Mouse (Mus musculus) lung, embryonic 15.5 days (tissue): ENCODE measurements at regions not wholly inside any gene's neighbourhood (a gene's known extent, or its start where the extent isn't known, plus 50 kb on each side); places are given as distances from the start of the nearest gene placed in this dataset.
A peak's percentile ranks its signal among the peaks of the same experiment; 100 is the strongest.

Experiments
- ATAC-seq: fragments of 200-750 bp; cut with Nextera tagmentation; 2 replicates; pipeline ENCODE4 v1.8.0; 2017; ENCODE audit warnings: moderate number of reproducible peaks, borderline replicate concordance; ENCODE audit not compliant: low FRiP score, low TSS enrichment; ENCODE audit errors: extremely low read depth
- H3K27ac ChIP-seq: fragments of 300-500 bp; sonication (generic); 2 replicates; pipeline ENCODE4 v1.5.1; 2015; ENCODE audit warnings: moderate library complexity, mild to moderate bottlenecking, inconsistent platforms
- H3K27me3 ChIP-seq: fragments of 300-500 bp; sonication (generic); 2 replicates; pipeline ENCODE4 v1.6.1; 2015; ENCODE audit warnings: inconsistent platforms
- H3K36me3 ChIP-seq: fragments of 300-500 bp; sonication (generic); 2 replicates; pipeline ENCODE4 v1.6.1; 2015; ENCODE audit warnings: inconsistent platforms
- H3K4me1 ChIP-seq: fragments of 300-500 bp; sonication (generic); 2 replicates; pipeline ENCODE4 v1.6.1; 2015; ENCODE audit warnings: inconsistent platforms
- H3K4me2 ChIP-seq: fragments of 300-500 bp; sonication (generic); 2 replicates; pipeline ENCODE4 v1.6.1; 2015; ENCODE audit warnings: inconsistent platforms, mild to moderate bottlenecking, moderate library complexity
- H3K4me3 ChIP-seq: fragments of 300-500 bp; sonication (generic); 2 replicates; pipeline ENCODE4 v1.5.1; 2015; ENCODE audit warnings: mild to moderate bottlenecking, inconsistent platforms
- H3K9ac ChIP-seq: fragments of 300-500 bp; sonication (generic); 2 replicates; pipeline ENCODE4 v1.6.1; 2015; ENCODE audit warnings: inconsistent platforms
- H3K9me3 ChIP-seq: fragments of 300-500 bp; sonication (generic); 2 replicates; pipeline ENCODE4 v1.6.1; 2016; ENCODE audit warnings: inconsistent platforms
- WGBS: fragments of 180-500 bp; shearing (Covaris S2); methylation state at CpG from one replicate; pipeline ENCODE4 v1.1.7; 2015; 5-methylcytosine and 5-hydroxymethylcytosine counted together

DNA sequence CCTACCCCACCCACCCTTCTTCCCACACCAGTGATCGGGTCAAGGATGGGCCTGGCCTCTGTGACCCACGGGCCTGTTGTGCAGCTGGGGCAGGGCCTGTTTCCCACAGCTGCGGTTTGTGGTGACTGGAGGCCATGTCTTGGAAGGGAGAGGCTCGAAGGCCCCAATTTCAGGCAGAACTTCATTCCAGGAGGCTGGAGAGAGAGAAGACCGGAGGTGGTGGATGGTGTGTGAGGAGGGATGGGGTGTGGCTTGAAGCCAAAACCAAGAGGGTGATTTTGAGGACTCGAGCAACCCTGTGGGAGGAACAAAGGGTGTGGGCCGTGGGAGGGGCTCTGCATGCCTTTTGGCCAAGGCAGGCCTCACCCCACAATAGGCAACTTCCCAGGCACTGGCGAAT, 86.5 kb upstream of the Hes1 start:
- WGBS = 32% methylated on average over 8 of the region's 8 CpGs
- H3K4me2 ChIP-seq = no peak overlapping the region
- no peak overlapping the region for H3K9ac ChIP-seq
- peak overlapping the region; percentile 52 for H3K27ac ChIP-seq
- peak; percentile 72 for ATAC-seq
- H3K36me3 ChIP-seq = no peaks in the 10 kb centered on the region
- H3K27me3 ChIP-seq = no peaks in the 10 kb centered on the region
- peaks cover 40% of the 10 kb centered on the region for H3K4me1 ChIP-seq
- H3K4me3 ChIP-seq = no peak overlapping the region
- H3K9me3 ChIP-seq = no peaks in the 10 kb centered on the region

DNA sequence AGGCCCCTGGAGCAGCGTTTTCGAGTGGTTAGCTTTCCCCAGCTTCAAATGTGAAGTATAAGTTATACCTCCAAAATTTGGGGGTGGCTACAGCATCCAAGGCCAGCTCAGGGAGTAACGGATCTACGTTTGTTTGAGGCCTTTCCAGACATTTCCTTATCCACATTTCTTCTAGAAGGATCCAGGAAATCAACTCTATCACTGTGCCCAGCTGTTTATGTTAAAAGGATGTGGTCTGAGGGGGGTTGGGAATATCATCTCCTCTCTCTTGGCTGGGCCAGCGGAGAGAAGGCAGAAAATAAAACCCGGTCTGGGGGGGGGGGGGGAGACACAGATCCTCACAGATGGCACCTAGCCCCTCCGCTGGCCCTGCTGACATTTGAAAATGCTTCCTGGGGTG, 85.1 kb upstream of the Hes1 start:
- WGBS = 45% methylated on average over 7 of the region's 7 CpGs

GRCm38 (mm10) chr16:29981543-29981942, 82.6 kb upstream of the Hes1 start:
- 84% methylated on average over 7 of the region's 7 CpGs for WGBS
- no peak overlapping the region for H3K27ac ChIP-seq
- no peaks in the 10 kb centered on the region for H3K36me3 ChIP-seq
- no peak overlapping the region for H3K9ac ChIP-seq
- ATAC-seq = no peak
- no peaks in the 10 kb centered on the region for H3K27me3 ChIP-seq
- no peak overlapping the region for H3K4me2 ChIP-seq
- H3K4me1 ChIP-seq = peaks cover 26% of the 10 kb centered on the region
- H3K9me3 ChIP-seq = no peaks in the 10 kb centered on the region
- H3K4me3 ChIP-seq = no peak overlapping the region

More for the DNA sequence above, 85.1 kb upstream of the Hes1 start:
- no peak for ATAC-seq
- Histone ChIP-seq H3K4me2 (peak overlapping the region; percentile 10), H3K9ac (no peak overlapping the region), H3K27ac (peak overlapping the region; percentile 41; the same call in 1 of the 2 replicates), H3K36me3 (no peaks in the 10 kb centered on the region), H3K27me3 (no peaks in the 10 kb centered on the region), H3K4me3 (no peak overlapping the region), H3K9me3 (no peaks in the 10 kb centered on the region), H3K4me1 (peaks cover 26% of the 10 kb centered on the region)

- Histone ChIP-seq H3K4me1 (peaks cover 24% of the 10 kb centered on the region), H3K36me3 (no peaks in the 10 kb centered on the region), H3K27me3 (no peaks in the 10 kb centered on the region), H3K27ac (no peak overlapping the region), H3K9ac (no peak overlapping the region), H3K4me3 (no peak overlapping the region), H3K9me3 (no peaks in the 10 kb centered on the region), H3K4me2 (no peak overlapping the region)
- WGBS = 80% methylated on average over 8 of the region's 8 CpGs
- ATAC-seq = no peak
Measured at GRCm38 (mm10) chr16:29982224-29982785, 81.9 kb upstream of the Hes1 start.

DNA sequence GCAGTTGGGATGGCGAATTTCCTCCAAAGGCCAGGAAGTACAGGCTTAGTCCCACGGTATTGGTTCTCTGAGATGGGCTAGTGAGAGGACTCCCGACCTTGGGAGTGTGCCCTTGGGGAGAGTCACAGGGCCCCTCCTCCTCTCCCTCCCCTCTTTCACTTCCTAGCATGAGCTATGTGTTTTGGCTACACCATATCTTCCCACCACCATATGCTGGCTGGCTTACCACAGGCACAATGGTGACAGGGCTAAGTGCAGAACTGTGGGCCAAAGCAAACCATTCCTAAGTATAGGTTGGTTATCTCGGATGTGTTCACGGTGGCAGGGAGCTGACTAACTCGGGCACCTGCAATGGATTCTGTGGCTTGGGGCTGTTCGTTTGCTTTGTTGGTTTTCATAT, 81.0 kb upstream of the Hes1 start:
- no peaks in the 10 kb centered on the region for H3K36me3 ChIP-seq
- H3K27me3 ChIP-seq = no peaks in the 10 kb centered on the region
- no peaks in the 10 kb centered on the region for H3K9me3 ChIP-seq
- H3K4me3 ChIP-seq = no peak overlapping the region
- H3K4me1 ChIP-seq = peaks cover 16% of the 10 kb centered on the region
- 68% methylated on average over 7 of the region's 7 CpGs for WGBS
- H3K27ac ChIP-seq = no peak overlapping the region
- H3K9ac ChIP-seq = no peak overlapping the region
- ATAC-seq = no peak
- no peak overlapping the region for H3K4me2 ChIP-seq

- ATAC-seq = no peak
- Histone ChIP-seq H3K36me3 (no peaks in the 10 kb centered on the region), H3K27ac (no peak overlapping the region), H3K4me1 (no peaks in the 10 kb centered on the region), H3K4me3 (no peak overlapping the region), H3K9me3 (no peaks in the 10 kb centered on the region), H3K4me2 (no peak overlapping the region), H3K27me3 (no peaks in the 10 kb centered on the region), H3K9ac (no peak overlapping the region)
- WGBS = 81% methylated on average over 11 of the region's 11 CpGs
Measured at GRCm38 (mm10) chr16:29985126-29985931, 78.9 kb upstream of the Hes1 start.

GRCm38 (mm10) chr16:29987595-29987994, 76.6 kb upstream of the Hes1 start:
- ATAC-seq = no peak

GRCm38 (mm10) chr16:29987999-29988398, 76.2 kb upstream of the Hes1 start:
- WGBS = 88% methylated on average over 6 of the region's 6 CpGs
- H3K36me3 ChIP-seq = no peaks in the 10 kb centered on the region
- no peak overlapping the region for H3K27ac ChIP-seq
- no peak overlapping the region for H3K4me3 ChIP-seq
- no peak overlapping the region for H3K9ac ChIP-seq
- H3K4me2 ChIP-seq = no peak overlapping the region
- H3K4me1 ChIP-seq = no peaks in the 10 kb centered on the region; the same call in 1 of the 2 replicates
- no peak for ATAC-seq
- no peaks in the 10 kb centered on the region for H3K27me3 ChIP-seq
- H3K9me3 ChIP-seq = no peaks in the 10 kb centered on the region

More at GRCm38 (mm10) chr16:29987595-29987994, 76.6 kb upstream of the Hes1 start:
- Histone ChIP-seq H3K4me2 (no peak overlapping the region), H3K9ac (no peak overlapping the region), H3K4me1 (no peaks in the 10 kb centered on the region; the same call in 1 of the 2 replicates), H3K27ac (no peak overlapping the region), H3K4me3 (no peak overlapping the region), H3K36me3 (no peaks in the 10 kb centered on the region), H3K9me3 (no peaks in the 10 kb centered on the region), H3K27me3 (no peaks in the 10 kb centered on the region)
- WGBS = 88% methylated on average over 4 of the region's 4 CpGs

DNA sequence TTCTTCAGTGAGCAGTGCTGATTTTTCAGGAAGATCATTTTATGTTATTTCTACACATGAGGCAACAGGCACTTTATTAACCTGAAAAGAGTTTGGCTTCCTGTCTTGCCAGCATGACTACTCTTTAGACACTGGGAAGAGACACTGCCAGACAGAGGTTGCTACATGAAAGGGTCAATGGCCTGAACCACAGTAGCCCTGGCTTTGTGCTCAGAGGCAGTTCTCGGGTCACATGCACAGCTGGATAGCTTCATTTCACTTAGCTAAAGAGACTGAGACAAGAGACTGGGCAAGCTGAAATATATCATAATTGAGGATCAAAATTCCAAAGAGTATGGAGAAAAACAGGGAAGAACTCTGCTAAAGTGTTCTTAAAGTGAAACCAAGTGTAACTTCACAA, 74.9 kb upstream of the Hes1 start:
- no peak overlapping the region for H3K4me2 ChIP-seq
- no peaks in the 10 kb centered on the region for H3K36me3 ChIP-seq
- no peaks in the 10 kb centered on the region for H3K27me3 ChIP-seq
- no peak overlapping the region for H3K27ac ChIP-seq
- H3K9me3 ChIP-seq = no peaks in the 10 kb centered on the region
- 36% methylated on average over 1 of the region's 1 CpGs for WGBS
- no peak for ATAC-seq
- no peak overlapping the region for H3K4me3 ChIP-seq
- no peaks in the 10 kb centered on the region; the same call in 1 of the 2 replicates for H3K4me1 ChIP-seq
- no peak overlapping the region for H3K9ac ChIP-seq

DNA sequence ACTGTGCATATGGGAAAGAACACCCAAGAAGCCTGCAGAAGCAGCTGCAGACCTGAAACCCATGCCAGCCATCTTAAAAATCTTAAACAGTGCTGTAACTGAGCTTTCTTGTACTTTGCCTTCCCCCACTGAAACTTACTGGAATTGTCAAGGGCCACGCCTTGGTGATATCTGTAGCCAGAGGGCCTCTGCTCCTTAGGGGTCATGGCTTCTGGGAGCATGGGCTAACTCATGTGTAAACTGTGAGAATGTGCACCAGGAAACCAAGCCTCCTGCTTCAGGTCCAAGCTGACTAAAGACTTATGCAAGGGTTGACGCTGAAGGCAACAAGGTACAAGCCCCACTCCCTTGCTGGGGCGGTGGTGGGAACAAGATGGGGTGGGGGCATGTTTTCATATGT, 73.8 kb upstream of the Hes1 start:
- no peak overlapping the region for H3K4me3 ChIP-seq
- H3K27me3 ChIP-seq = no peaks in the 10 kb centered on the region
- no peak for ATAC-seq
- no peaks in the 10 kb centered on the region; the same call in 1 of the 2 replicates for H3K4me1 ChIP-seq
- H3K36me3 ChIP-seq = no peaks in the 10 kb centered on the region
- no peak overlapping the region for H3K4me2 ChIP-seq
- H3K9ac ChIP-seq = no peak overlapping the region
- 79% methylated on average over 3 of the region's 3 CpGs for WGBS
- no peaks in the 10 kb centered on the region for H3K9me3 ChIP-seq
- H3K27ac ChIP-seq = no peak overlapping the region

DNA sequence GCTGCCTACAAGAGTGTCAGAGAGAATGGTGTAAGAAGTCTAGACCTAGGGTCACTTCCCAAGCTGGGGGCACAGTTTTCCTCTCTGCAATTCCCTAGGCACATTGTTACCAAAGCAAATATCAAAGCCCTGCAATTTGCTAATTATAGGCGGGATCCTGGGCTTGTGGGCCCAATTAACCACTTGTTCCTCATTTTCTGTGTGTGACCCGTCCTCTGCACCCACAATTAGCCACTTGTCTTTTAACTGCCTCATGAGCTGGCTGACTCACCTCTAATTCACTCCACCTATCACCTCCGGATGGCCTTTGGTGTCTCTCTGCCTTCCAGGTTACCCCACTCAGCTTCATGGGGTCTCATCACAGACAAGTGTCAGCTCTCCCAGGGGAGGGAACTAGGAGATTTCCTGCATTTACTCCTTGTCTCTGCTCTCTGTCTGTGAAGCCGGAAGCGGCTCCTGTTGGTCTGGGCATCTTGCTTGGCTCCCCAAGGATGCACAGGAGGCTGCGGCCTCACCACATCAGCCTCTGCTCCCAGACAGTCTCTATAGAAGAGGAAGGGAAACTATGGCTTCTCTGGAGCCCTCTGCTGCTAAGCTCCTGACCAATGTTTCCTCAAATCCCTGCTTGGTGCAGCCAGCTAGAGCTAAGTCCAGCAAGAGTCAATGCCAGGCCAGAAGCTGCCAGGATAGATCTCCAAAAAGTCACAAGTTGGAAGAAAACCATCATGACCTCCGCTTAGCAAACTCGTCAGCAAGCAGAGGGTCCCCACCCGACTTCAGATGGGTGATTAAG, 73.2 kb upstream of the Hes1 start:
- no peak overlapping the region for H3K4me2 ChIP-seq
- WGBS = 82% methylated on average over 9 of the region's 9 CpGs
- no peaks in the 10 kb centered on the region for H3K36me3 ChIP-seq
- H3K4me3 ChIP-seq = no peak overlapping the region
- no peak overlapping the region for H3K27ac ChIP-seq
- no peak overlapping the region for H3K9ac ChIP-seq
- no peak for ATAC-seq
- H3K27me3 ChIP-seq = no peaks in the 10 kb centered on the region
- H3K9me3 ChIP-seq = no peaks in the 10 kb centered on the region
- H3K4me1 ChIP-seq = peaks cover 4% of the 10 kb centered on the region

DNA sequence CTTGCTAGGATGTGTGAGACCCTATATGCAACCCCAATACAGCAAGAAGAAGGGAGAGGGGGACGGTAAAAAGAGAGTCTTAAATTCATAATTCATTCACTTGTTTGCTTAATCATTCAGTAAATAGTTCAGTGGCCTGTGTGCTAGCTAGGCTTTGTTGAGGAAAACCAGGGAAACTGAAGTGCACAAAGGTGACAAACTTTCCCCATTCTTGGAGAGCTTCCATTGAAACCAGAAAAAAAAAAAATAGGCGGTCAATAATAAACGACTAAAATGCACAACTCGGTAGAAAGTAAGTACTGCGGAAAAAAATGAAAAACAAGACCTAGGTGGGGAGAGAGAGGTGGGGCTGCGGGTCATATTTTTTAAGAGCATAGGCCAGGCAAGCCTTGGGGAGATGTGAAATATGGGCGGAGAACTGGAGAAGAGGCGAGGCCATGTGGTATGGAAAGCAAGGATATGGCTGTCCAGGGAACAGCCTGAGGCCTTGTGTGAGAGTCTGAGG, 72.3 kb upstream of the Hes1 start:
- WGBS = 73% methylated on average over 8 of the region's 8 CpGs

More for the DNA sequence above, 72.3 kb upstream of the Hes1 start:
- H3K4me1 ChIP-seq = peaks cover 13% of the 10 kb centered on the region
- no peaks in the 10 kb centered on the region for H3K27me3 ChIP-seq
- H3K4me2 ChIP-seq = no peak overlapping the region
- H3K4me3 ChIP-seq = no peak overlapping the region
- no peak overlapping the region for H3K9ac ChIP-seq
- ATAC-seq = no peak
- no peaks in the 10 kb centered on the region for H3K9me3 ChIP-seq
- no peaks in the 10 kb centered on the region for H3K36me3 ChIP-seq
- H3K27ac ChIP-seq = no peak overlapping the region
